Mouse (Mus musculus) urinary bladder, postnatal 4 days (tissue): Measurements from ENCODE around the gene Tex2.
A peak's percentile ranks its signal among the peaks of the same experiment; 100 is the strongest.
"Not testable (repeated sequence)": the region's sequence is repeated elsewhere in the genome, so short reads cannot be mapped to it uniquely, and the experiment has no call there.

Source experiments
- DNase-seq, 2 experiments: peaks; one replicate each; pipeline ENCODE4 v3.0.0; 2021 to 2022; ENCODE audit warnings: low spot score in 2 of 2

Gene Tex2

GRCm38 (mm10) chr11:106612961-106613637 lies at the start of gene Tex2:
TSS of gene Tex2 (minus strand) at chr11:106613423.
- peak; percentile 96 to 98 for DNase-seq

- DNase-seq, result no peak
Measured at GRCm38 (mm10) chr11:106662634-106663407, 49.6 kb upstream of the Tex2 start.

GRCm38 (mm10) chr11:106660453-106661081 lies 47.3 kb upstream of the Tex2 start:
- no peak for DNase-seq

- DNase-seq, result peak in 1 of 2 experiments; percentile 46
Measured at GRCm38 (mm10) chr11:106659598-106660295, 46.5 kb upstream of the Tex2 start.

GRCm38 (mm10) chr11:106658051-106658880 lies 45.0 kb upstream of the Tex2 start:
- DNase-seq, result peak; percentile 78 to 80

- DNase-seq, result not testable (repeated sequence)
Measured at GRCm38 (mm10) chr11:106656896-106657498, 43.8 kb upstream of the Tex2 start.

GRCm38 (mm10) chr11:106648347-106648746 lies 35.1 kb upstream of the Tex2 start:
- peak; percentile 52 to 72 for DNase-seq

- DNase-seq, result no peak
Measured at GRCm38 (mm10) chr11:106642966-106643637, 29.9 kb upstream of the Tex2 start.

GRCm38 (mm10) chr11:106641580-106641979 lies 28.4 kb upstream of the Tex2 start:
- DNase-seq, result no peak

- no peak for DNase-seq
Measured at GRCm38 (mm10) chr11:106640059-106640458, 26.8 kb upstream of the Tex2 start.

- DNase-seq, result no peak
Measured at GRCm38 (mm10) chr11:106639356-106639692, 26.1 kb upstream of the Tex2 start.

GRCm38 (mm10) chr11:106638551-106639355 lies 25.5 kb upstream of the Tex2 start:
- DNase-seq, result no peak

- DNase-seq, result no peak
Measured at GRCm38 (mm10) chr11:106637754-106638153, 24.5 kb upstream of the Tex2 start.

- DNase-seq, result no peak
Measured at GRCm38 (mm10) chr11:106635946-106636345, 22.7 kb upstream of the Tex2 start.

GRCm38 (mm10) chr11:106634175-106634574 lies 21.0 kb upstream of the Tex2 start:
- not testable (repeated sequence) for DNase-seq

- no peak for DNase-seq
Measured at GRCm38 (mm10) chr11:106633456-106633855, 20.2 kb upstream of the Tex2 start.

GRCm38 (mm10) chr11:106627692-106628091 lies 14.5 kb upstream of the Tex2 start:
- peak in 1 of 2 experiments; percentile 73 for DNase-seq

- no peak for DNase-seq
Measured at GRCm38 (mm10) chr11:106625577-106625976, 12.4 kb upstream of the Tex2 start.

GRCm38 (mm10) chr11:106623629-106624028 lies 10.4 kb upstream of the Tex2 start:
- DNase-seq, result no peak
